Mouse (Mus musculus) embryo, embryonic 11.5 days (tissue): ENCODE measurements at regions not wholly inside any gene's neighbourhood (a gene's known extent, or its start where the extent isn't known, plus 50 kb on each side); places are given as distances from the start of the nearest gene placed in this dataset.
A peak's percentile ranks its signal among the peaks of the same experiment; 100 is the strongest.

Source experiments
- DNase-seq: peaks from one replicate; pipeline ENCODE4 v3.0.0-alpha.2; 2012; ENCODE audit warnings: low read depth, low spot score

DNA sequence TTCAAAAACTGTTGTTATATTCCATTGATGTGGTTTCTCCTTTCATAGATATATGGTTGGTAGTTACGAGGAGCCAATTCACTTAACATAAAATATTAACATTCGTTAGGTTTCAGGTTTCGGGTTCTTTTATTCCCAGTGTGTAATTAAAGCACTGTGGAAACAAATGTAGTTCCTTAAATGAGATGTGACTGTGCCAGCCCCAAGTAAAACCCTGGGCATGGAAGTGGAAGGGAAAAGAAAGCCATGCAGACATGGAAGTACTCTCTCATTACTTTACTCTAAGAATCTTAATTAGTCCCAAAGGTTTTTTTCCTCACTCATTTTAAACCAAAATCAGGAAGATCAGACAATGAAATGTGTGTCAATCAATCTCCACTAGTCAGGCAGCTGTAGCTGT, 784.9 kb upstream of the Apob start:
- no peak for DNase-seq

DNA sequence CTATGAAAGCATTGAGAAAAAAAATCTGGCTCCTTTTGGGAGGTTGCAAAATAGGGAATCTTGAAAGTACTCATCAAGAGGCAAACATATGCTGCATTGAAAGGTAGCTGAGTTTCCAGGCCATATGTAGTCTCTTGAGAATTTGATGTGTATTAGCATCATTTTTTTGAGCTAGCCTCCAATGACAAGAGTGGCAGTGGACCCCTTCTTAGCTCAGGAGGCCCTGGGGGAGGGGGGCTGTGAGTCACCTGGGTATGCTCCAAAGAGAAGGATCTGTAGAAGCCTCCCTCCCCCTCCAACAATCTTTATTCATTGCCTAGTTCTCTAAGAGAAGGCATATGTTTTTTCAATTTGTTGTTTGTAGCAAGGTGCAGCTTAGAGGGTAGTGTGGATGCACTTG, 779.4 kb upstream of the Apob start:
- no peak for DNase-seq

DNA sequence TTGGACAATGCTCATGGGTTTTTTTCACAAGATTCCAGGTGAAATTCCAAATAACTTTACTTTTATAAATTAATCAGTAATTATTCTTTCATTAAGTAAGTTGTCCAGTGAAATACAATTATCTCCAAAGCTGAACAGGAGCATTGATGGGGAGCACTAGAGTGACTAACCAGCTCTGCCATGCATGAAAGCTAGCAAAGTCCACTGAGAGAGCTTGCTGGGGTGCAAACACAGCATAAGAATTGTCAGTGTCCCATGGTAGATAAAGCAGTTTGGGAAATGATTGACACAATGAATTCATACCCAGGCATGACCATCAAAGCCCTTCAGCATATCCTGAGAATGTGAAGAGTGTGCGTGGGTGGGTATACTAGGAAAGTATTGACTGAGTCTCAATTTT, 776.6 kb upstream of the Apob start:
- DNase-seq: no peak

DNA sequence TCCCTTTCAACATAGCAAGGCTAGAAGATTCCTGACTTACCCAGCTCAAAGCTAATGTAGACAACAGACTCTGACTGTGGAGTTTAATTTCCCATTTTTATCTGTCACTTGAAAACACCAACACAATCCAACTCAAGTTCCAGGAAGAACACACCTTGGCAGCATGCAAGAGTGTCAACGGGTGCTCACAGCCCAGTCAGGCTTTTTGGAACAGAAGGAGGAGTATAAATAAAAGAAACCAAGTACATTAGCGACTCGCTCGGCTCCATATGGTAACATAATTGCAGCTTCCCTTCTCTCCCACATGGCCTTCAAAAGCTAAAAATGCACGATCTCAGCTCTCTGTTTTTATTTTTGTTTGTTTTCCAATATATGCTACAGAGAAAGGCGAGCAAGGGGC, 761.8 kb upstream of the Apob start:
- DNase-seq: no peak

DNA sequence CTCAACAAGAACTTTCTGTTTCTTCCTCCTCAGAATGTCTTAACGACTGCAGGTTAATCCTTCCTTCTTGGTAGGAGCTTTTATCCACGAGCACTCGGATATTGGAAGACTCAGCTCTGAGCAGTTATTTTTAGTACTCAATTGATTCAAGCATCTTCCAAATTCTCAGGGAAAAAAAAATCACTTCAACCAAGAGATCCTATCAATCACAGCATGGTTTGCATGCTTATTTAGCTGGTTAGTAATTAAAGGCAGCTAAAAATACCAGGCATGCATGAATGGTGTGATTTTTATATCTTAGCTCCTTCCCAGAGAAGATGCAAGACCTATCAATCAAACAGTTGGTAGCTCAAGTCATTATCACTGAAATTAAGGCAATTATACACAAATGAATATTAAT, 759.9 kb upstream of the Apob start:
- DNase-seq: no peak

GRCm38 (mm10) chr12:7228124-7228523, 749.3 kb upstream of the Apob start:
- no peak for DNase-seq

DNA sequence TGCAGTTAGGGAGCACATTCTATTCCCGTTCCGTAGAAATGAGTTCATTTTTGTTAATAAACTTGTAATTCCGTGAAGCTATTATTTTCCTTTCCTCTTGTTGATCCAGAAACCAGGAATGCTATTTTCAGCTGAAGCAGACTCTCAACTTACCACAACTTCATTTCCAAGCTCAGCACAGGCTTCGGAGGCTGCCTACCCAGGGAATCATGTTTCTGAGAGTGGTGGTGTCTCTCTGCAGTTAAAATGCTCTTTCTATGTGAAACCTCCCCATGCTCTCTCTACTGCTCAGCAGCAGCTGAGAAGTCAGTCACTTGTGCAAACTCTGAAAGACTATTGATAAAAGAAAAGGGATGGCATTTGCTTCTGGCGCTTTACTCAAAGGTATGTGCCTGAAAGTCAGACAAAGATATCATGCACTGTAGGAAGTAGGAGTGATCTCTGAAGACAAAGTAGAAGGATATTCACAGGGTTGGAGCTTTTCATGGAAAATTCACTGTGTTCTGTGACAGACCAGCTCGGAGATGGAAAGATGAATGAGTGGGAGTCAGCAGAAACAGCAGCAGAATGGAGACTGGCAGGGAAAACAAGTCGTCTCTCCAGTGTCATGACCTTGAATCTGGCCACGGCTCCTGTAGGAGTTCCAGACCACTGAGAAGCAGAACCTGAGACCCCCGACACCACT, 748.8 kb upstream of the Apob start:
- no peak for DNase-seq

DNA sequence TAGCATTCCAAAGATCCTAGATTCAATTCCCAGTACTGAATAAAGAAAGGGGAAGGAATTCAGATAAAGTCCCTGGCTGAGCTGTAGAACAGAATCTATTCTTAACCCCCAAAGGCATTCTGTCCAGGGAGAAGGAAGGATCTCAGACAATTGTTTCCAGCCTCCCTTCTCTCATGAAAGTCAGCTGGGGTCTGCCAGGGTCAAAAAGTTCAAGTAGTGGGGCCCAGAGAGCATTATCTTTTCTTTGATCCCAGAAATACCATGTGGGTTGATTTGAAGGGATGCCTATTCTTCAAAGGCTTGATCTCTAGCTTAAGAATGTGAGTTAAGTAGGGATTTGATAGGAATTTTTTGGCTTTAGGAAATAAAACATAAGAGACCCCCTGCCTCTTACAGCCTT, 727.1 kb upstream of the Apob start:
- peak; percentile 5 for DNase-seq

DNA sequence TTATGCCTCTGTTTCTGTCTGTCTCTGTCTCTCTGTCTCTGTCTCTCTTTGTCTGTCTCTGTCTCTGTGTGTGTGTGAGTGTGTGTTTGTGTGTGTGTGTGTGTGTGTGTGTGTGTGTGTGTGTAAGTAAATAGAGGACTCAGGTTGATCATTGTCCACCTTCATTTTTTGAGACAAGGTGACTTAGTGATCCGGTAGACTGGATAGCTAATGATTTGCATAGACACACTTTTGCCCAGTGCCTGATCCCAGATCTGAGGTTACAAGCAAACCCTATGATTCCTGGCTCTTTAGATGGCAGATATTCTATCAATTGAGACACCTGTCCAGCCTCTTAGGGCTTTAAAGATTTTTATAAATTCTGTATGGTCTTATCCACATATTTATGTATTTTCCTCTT, 706.9 kb upstream of the Apob start:
- no peak for DNase-seq

- DNase-seq: no peak
Measured at GRCm38 (mm10) chr12:7284354-7285036, 693.0 kb upstream of the Apob start.

DNA sequence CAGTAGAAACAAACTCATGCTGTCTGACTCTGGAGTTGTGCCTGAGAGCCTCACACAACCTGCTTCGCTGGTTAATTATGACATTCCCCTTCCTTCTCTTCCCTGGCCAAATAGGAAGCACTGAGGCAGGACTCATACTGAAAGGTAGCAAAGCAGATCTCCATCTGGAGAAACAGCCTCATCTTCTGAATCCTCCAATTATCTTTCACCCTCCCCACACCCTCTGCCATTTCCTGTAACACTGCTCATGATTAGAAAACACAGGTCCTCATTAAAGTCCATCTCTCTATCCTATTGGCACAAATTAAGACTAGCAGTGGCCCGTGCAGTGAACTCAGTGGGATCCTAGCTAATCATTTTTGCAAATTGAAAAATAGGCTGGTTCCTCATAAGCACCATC, 685.9 kb upstream of the Apob start:
- DNase-seq: no peak

DNA sequence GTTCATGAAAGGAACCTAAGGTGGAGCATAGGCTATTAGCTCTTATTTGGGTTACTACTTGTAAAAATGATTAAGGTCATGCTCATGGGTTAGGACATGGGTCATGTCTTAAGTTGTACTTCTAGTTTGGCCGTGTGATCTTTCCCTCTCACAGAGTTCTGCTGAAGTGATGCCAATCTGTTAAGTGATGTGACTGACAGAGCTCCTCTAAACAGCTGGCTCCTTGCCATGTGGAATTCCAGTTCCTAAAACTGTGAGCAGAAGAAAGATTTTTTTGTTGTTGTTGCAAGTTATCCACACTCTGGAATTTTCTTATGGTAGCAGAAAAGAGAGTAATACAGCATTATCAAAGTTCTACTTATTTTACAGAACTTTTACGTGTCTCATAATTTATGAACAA, 680.4 kb upstream of the Apob start:
- no peak for DNase-seq

- DNase-seq: no peak
Measured at GRCm38 (mm10) chr12:7321453-7321852, 656.0 kb upstream of the Apob start.

DNA sequence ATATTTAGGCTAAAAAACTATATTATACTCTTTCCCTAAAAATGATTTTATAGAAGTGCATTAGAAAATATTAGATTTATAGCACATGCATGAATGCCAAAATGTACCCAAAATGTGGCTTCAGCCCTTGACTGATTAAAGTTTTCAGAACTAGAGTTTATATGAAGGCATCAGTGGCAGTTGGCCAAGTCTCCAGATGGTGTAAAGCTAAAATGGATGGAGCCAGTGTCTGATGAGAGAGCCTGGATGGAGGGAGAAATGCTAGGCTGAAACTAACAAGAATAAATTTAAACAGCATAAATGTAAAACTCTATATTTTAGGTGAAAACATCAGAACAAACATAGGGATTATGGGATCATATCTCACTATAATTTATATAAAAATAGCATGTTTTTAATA, 648.8 kb upstream of the Apob start:
- no peak for DNase-seq
